Comparison of ENCODE assay signal across 10 mouse cellular contexts in genomic region chr3:6675354-6675753, GRCm38 (mm10). TPM values are rescaled to one million over a fixed set of nuclear protein-coding genes. Genes with fewer than 3 reads are reported as not detected.
DNase-seq lines count a peak whose midpoint lies in the region; ATAC-seq lines count a peak whose summit lies in the region.
"Had no signal": no experiment of that assay in that cellular context is flagged by ENCODE, and none has a peak within 500 bp of the region (broad histone marks: within the 10 kb centered on the region; RNA-seq: fewer than 3 reads in every experiment).

No protein-coding gene starts in this region.

- no peaks in the 10 kb centered on the region for H3K4me1 ChIP-seq in kidney, embryonic 16.5 days (ENCODE audit: insufficient read depth, low read length)
- no peaks in the 10 kb centered on the region for H3K4me1 ChIP-seq in hindbrain, embryonic 16.5 days (ENCODE audit: control insufficient read depth, insufficient read depth, low read depth, low read length)
- H3K4me1 ChIP-seq: embryonic facial prominence, embryonic 13.5 days; heart, embryonic 12.5 days had no signal

- no peak overlapping the region for H3K27ac ChIP-seq in kidney, embryonic 16.5 days (ENCODE audit: low read length)
- H3K27ac ChIP-seq in hindbrain, embryonic 16.5 days (ENCODE audit: low read depth, low read length) = no peak overlapping the region
- H3K27ac ChIP-seq: embryonic facial prominence, embryonic 13.5 days had no signal

- no peak overlapping the region for H3K4me3 ChIP-seq in kidney, embryonic 16.5 days (ENCODE audit: low read length)
- H3K4me3 ChIP-seq in hindbrain, embryonic 16.5 days (ENCODE audit: low read length) = no peak overlapping the region
- H3K4me3 ChIP-seq: embryonic facial prominence, embryonic 13.5 days; heart, embryonic 12.5 days had no signal

- no peaks in the 10 kb centered on the region for H3K27me3 ChIP-seq in kidney, embryonic 16.5 days (ENCODE audit: insufficient read depth, low read length)
- no peaks in the 10 kb centered on the region for H3K27me3 ChIP-seq in hindbrain, embryonic 16.5 days (replicated peaks; ENCODE audit: control insufficient read depth, insufficient read depth, low read length)
- H3K27me3 ChIP-seq: embryonic facial prominence, embryonic 13.5 days; heart, embryonic 12.5 days had no signal

- no peaks in the 10 kb centered on the region for H3K9me3 ChIP-seq in kidney, embryonic 16.5 days (ENCODE audit: low read length)
- H3K9me3 ChIP-seq in hindbrain, embryonic 16.5 days (ENCODE audit: control insufficient read depth, low read length) = no peaks in the 10 kb centered on the region
- H3K9me3 ChIP-seq: embryonic facial prominence, embryonic 13.5 days; heart, embryonic 12.5 days had no signal

- no peak for ATAC-seq in kidney, embryonic 16.5 days (ENCODE audit: low FRiP score, low TSS enrichment)
- peak; percentile 91 for ATAC-seq in hindbrain, embryonic 16.5 days

- no peak overlapping the region for H3K4me2 ChIP-seq in kidney, embryonic 16.5 days (replicated peaks; ENCODE audit: low read depth, low read length)
- H3K4me2 ChIP-seq in hindbrain, embryonic 16.5 days (ENCODE audit: low read length) = no peak overlapping the region
- H3K4me2 ChIP-seq: embryonic facial prominence, embryonic 13.5 days; heart, embryonic 12.5 days had no signal

- peak; percentile 28 for DNase-seq in kidney, adult 9 months
- DNase-seq in A20 (ENCODE audit: low read depth, low spot score) = peak; percentile 17
- DNase-seq in NIH3T3 (ENCODE audit: low read depth) = peak; percentile 2
- no peak for DNase-seq in thymus, postnatal 4 days
- no peak for DNase-seq in urinary bladder, adult 2 months (ENCODE audit: low spot score)
- no peak for DNase-seq in T-cell, adult 2 months (ENCODE audit: low spot score)

- no peaks in the 10 kb centered on the region for H3K36me3 ChIP-seq in kidney, embryonic 16.5 days (ENCODE audit: insufficient read depth, low read length)
- no peaks in the 10 kb centered on the region for H3K36me3 ChIP-seq in hindbrain, embryonic 16.5 days (ENCODE audit: control insufficient read depth, insufficient read depth, low read length)
- H3K36me3 ChIP-seq: embryonic facial prominence, embryonic 13.5 days; heart, embryonic 12.5 days had no signal

- 38% methylated on average over 3 of the region's 3 CpGs for WGBS in kidney, embryonic 16.5 days
- 36% methylated on average over 3 of the region's 3 CpGs for WGBS in hindbrain, embryonic 16.5 days

- H3K9ac ChIP-seq in kidney, embryonic 16.5 days (replicated peaks; ENCODE audit: low read length) = no peak overlapping the region
- no peak overlapping the region for H3K9ac ChIP-seq in hindbrain, embryonic 16.5 days (ENCODE audit: low read depth, low read length)
- H3K9ac ChIP-seq: embryonic facial prominence, embryonic 13.5 days; heart, embryonic 12.5 days had no signal

RNA-seq across cellular contexts. Expression of gene 1700008P02Rik, which starts 55.1 kb away (rescaled TPM):
- not detected in 2 replicates for polyA plus RNA-seq in kidney, embryonic 16.5 days (2015; fragmentation: Nextera tagmentation; extraction: Ambion mirVana)
- not detected in 2 replicates for polyA plus RNA-seq in hindbrain, embryonic 16.5 days (2015; fragmentation: Nextera tagmentation; extraction: Ambion mirVana)
- polyA plus RNA-seq in urinary bladder, adult 2 months (2012; rRNA removed) = not detected in 2 replicates
- polyA plus RNA-seq: embryonic facial prominence, embryonic 13.5 days; heart, embryonic 12.5 days had no signal

Comparison
In these comparisons a context has a peak if more than half of its experiments do, and no peak if none do; other contexts are left out.
1. DNase-seq: peak in kidney, adult 9 months (single experiment), A20 (single experiment) and NIH3T3 (single experiment); none in thymus, postnatal 4 days (single experiment), urinary bladder, adult 2 months (single experiment) and T-cell, adult 2 months (single experiment).